Mouse (Mus musculus) heart, postnatal 10 days (tissue): ENCODE measurements around the gene Hes3. TPM values are rescaled to one million over a fixed set of nuclear protein-coding genes. Genes with fewer than 3 reads are reported as not detected.

Source experiments
- DNase-seq, 2 experiments: peaks; one replicate each; pipeline ENCODE4 v3.0.0; 2021
- intact Hi-C: fragments of 180-260 bp; cut with DNase I; formaldehyde crosslinking; loops from one replicate; pipeline ENCODE4 v1.15.1; 2025
- total RNA-seq, 2 experiments: library from RNA; stranded (reverse); gene quantifications; 2 replicates each; pipeline ENCODE4 v1.2.3; 2021

Gene Hes3
- total RNA-seq, 2 experiments from 2014 or later: not detected

GRCm38 (mm10) chr4:152263512-152264176 is 27.8 kb downstream of the Hes3 start:
- peak in 1 of 2 experiments; percentile 41 for DNase-seq
- intact Hi-C loops: no loop called here

- intact Hi-C loops: no loop called here
Measured at GRCm38 (mm10) chr4:152263089-152263488, 28.4 kb downstream of the Hes3 start.

GRCm38 (mm10) chr4:152262187-152262586 is 29.3 kb downstream of the Hes3 start:
- peak; percentile 75 to 77 for DNase-seq
- intact Hi-C loops: no loop called here

More at GRCm38 (mm10) chr4:152263089-152263488, 28.4 kb downstream of the Hes3 start:
- no peak for DNase-seq

GRCm38 (mm10) chr4:152260451-152260850 is 31.0 kb downstream of the Hes3 start:
- no peak for DNase-seq
- intact Hi-C loops: no loop called here

GRCm38 (mm10) chr4:152257070-152257469 is 34.4 kb downstream of the Hes3 start:
- intact Hi-C loops: no loop called here
- peak; percentile 83 to 87 for DNase-seq

GRCm38 (mm10) chr4:152253183-152253759 is 38.2 kb downstream of the Hes3 start:
- no peak for DNase-seq
- intact Hi-C loops: no loop called here

- no peak for DNase-seq
- intact Hi-C loops: no loop called here
Measured at GRCm38 (mm10) chr4:152250615-152251014, 40.8 kb downstream of the Hes3 start.

- no peak for DNase-seq
- intact Hi-C loops: no loop called here
Measured at GRCm38 (mm10) chr4:152247195-152247594, 44.3 kb downstream of the Hes3 start.

- intact Hi-C loops: no loop called here
- DNase-seq: peak in 1 of 2 experiments; percentile 76
Measured at GRCm38 (mm10) chr4:152246011-152246410, 45.5 kb downstream of the Hes3 start.

- intact Hi-C loops: no loop called here
- DNase-seq: no peak
Measured at GRCm38 (mm10) chr4:152244545-152245522, 46.6 kb downstream of the Hes3 start.

- intact Hi-C loops: no loop called here
- DNase-seq: no peak
Measured at GRCm38 (mm10) chr4:152243969-152244368, 47.5 kb downstream of the Hes3 start.

- intact Hi-C loops: no loop called here
- DNase-seq: no peak
Measured at GRCm38 (mm10) chr4:152243241-152243891, 48.1 kb downstream of the Hes3 start.

GRCm38 (mm10) chr4:152239974-152240373 is 51.5 kb downstream of the Hes3 start:
- intact Hi-C loops: no loop called here
- no peak for DNase-seq

Other genes with a start within 250 kb of the Hes3 start
- 10 to 100 TPM; 33.5 to 35.8 TPM for gene Plekhg5, start 219.2 kb downstream of the Hes3 start, total RNA-seq
- gene Tnfrsf25, start 175.7 kb downstream of the Hes3 start, total RNA-seq: 1 to 10 TPM; 1.9 TPM
- 1 to 10 TPM; 1.3 to 1.4 TPM for gene Espn, start 139.3 kb downstream of the Hes3 start, total RNA-seq
- gene Hes2, start 132.8 kb downstream of the Hes3 start, total RNA-seq: not detected
- 10 to 100 TPM; 48.3 to 53.2 TPM for gene Acot7, start 113.5 kb downstream of the Hes3 start, total RNA-seq
- 10 to 100 TPM; 30.2 to 31.3 TPM for gene Gpr153, start 17.4 kb downstream of the Hes3 start, total RNA-seq
- gene Icmt, start 5.6 kb upstream of the Hes3 start, total RNA-seq: 10 to 100 TPM; 27.3 to 33.4 TPM
- 100 to 1,000 TPM in 1 of 2 experiments, 10 to 100 TPM in 1; 95.9 to 112 TPM for gene Rnf207, start 27.3 kb upstream of the Hes3 start, total RNA-seq
- gene Rpl22, start 34.1 kb upstream of the Hes3 start, total RNA-seq: 100 to 1,000 TPM; 283 to 290 TPM
- under 1 TPM; 0.05 to 0.17 TPM for gene Chd5, start 47.0 kb upstream of the Hes3 start, total RNA-seq
- 1 to 10 TPM; 1.3 to 1.4 TPM for gene Nphp4, start 185.0 kb upstream of the Hes3 start, total RNA-seq
- 1 to 10 TPM; 2.4 to 2.7 TPM for gene Kcnab2, start 186.2 kb upstream of the Hes3 start, total RNA-seq